In genomic region chr7:128382527-128382860, GRCm38 (mm10) we compare ENCODE assay signal across 17 mouse cellular contexts.
"Had no signal": no experiment of that assay in that cellular context is flagged by ENCODE, and none has a peak within 500 bp of the region (broad histone marks: within the 10 kb centered on the region; RNA-seq: fewer than 3 reads in every experiment).

No protein-coding gene starts in this region.

- H3K4me3 ChIP-seq: kidney, embryonic 15.5 days; left cerebral cortex, adult 2 months; liver, embryonic 13.5 days; midbrain, embryonic 12.5 days; midbrain, embryonic 15.5 days; neural tube, embryonic 12.5 days; neural tube, embryonic 15.5 days; stomach, embryonic 15.5 days had no signal

- H3K4me2 ChIP-seq: kidney, embryonic 15.5 days; liver, embryonic 13.5 days; midbrain, embryonic 12.5 days; midbrain, embryonic 15.5 days; neural tube, embryonic 12.5 days; neural tube, embryonic 15.5 days; stomach, embryonic 15.5 days had no signal

- DNase-seq: kidney, adult 2 months; kidney, postnatal 10 days; kidney, postnatal 36 days; layer of hippocampus, postnatal 36 days; liver, embryonic 13.5 days; lung, adult 2 months; lung, postnatal 14 days; retina, postnatal 1 day; right cerebral cortex, postnatal 25 days had no signal

- H3K27me3 ChIP-seq: kidney, embryonic 15.5 days; liver, embryonic 13.5 days; midbrain, embryonic 12.5 days; midbrain, embryonic 15.5 days; neural tube, embryonic 12.5 days; neural tube, embryonic 15.5 days; stomach, embryonic 15.5 days had no signal

- H3K27ac ChIP-seq: kidney, embryonic 15.5 days; left cerebral cortex, adult 2 months; liver, embryonic 13.5 days; midbrain, embryonic 12.5 days; midbrain, embryonic 15.5 days; neural tube, embryonic 12.5 days; neural tube, embryonic 15.5 days; stomach, embryonic 15.5 days had no signal

- H3K36me3 ChIP-seq: kidney, embryonic 15.5 days; midbrain, embryonic 12.5 days; midbrain, embryonic 15.5 days; neural tube, embryonic 12.5 days; neural tube, embryonic 15.5 days; stomach, embryonic 15.5 days had no signal

- H3K4me1 ChIP-seq: midbrain, embryonic 12.5 days; midbrain, embryonic 15.5 days; neural tube, embryonic 12.5 days; neural tube, embryonic 15.5 days; stomach, embryonic 15.5 days had no signal

- ATAC-seq: intestine, postnatal 0 days; midbrain, embryonic 15.5 days had no signal

- H3K9ac ChIP-seq: kidney, embryonic 15.5 days; liver, embryonic 13.5 days; midbrain, embryonic 12.5 days; midbrain, embryonic 15.5 days; neural tube, embryonic 12.5 days; neural tube, embryonic 15.5 days; stomach, embryonic 15.5 days had no signal

- H3K9me3 ChIP-seq: kidney, embryonic 15.5 days; liver, embryonic 13.5 days; midbrain, embryonic 12.5 days; midbrain, embryonic 15.5 days; neural tube, embryonic 12.5 days; neural tube, embryonic 15.5 days; stomach, embryonic 15.5 days had no signal
